Mouse (Mus musculus) neural tube, embryonic 13.5 days (tissue): ENCODE results near the gene Rcc1. TPM values are rescaled to one million over a fixed set of nuclear protein-coding genes. Genes with fewer than 3 reads are reported as not detected.

Experiments
- ATAC-seq: fragments of 200-750 bp; cut with Nextera tagmentation; 2 replicates; pipeline ENCODE4 v1.8.0; 2017; ENCODE audit warnings: low read depth, mild to moderate bottlenecking, moderate TSS enrichment, moderate library complexity
- H3K27ac ChIP-seq: fragments of 300-500 bp; sonication (generic); replicated peaks from 2 replicates; pipeline ENCODE4 v1.5.1; 2015; ENCODE audit warnings: moderate library complexity, mild to moderate bottlenecking, inconsistent platforms
- H3K27me3 ChIP-seq: fragments of 300-500 bp; sonication (generic); 2 replicates; pipeline ENCODE4 v1.6.1; 2015; ENCODE audit warnings: mild to moderate bottlenecking, inconsistent platforms
- H3K36me3 ChIP-seq: fragments of 300-500 bp; sonication (generic); 2 replicates; pipeline ENCODE4 v1.6.1; 2015; ENCODE audit warnings: mild to moderate bottlenecking, inconsistent platforms
- H3K4me1 ChIP-seq: fragments of 300-500 bp; sonication (generic); replicated peaks from 2 replicates; pipeline ENCODE4 v1.6.1; 2015; ENCODE audit warnings: inconsistent platforms
- H3K4me2 ChIP-seq: fragments of 300-500 bp; sonication (generic); 2 replicates; pipeline ENCODE4 v1.6.1; 2015; ENCODE audit warnings: inconsistent platforms, mild to moderate bottlenecking, moderate library complexity
- H3K4me3 ChIP-seq: fragments of 300-500 bp; sonication (generic); 2 replicates; pipeline ENCODE4 v1.5.1; 2015; ENCODE audit warnings: mild to moderate bottlenecking, inconsistent platforms
- H3K9ac ChIP-seq: fragments of 300-500 bp; sonication (generic); 2 replicates; pipeline ENCODE4 v1.6.1; 2015; ENCODE audit warnings: moderate library complexity, mild to moderate bottlenecking, inconsistent platforms
- H3K9me3 ChIP-seq: fragments of 300-500 bp; sonication (generic); 2 replicates; pipeline ENCODE4 v1.6.1; 2016; ENCODE audit warnings: inconsistent platforms
- WGBS: fragments of 180-500 bp; shearing (Covaris S2); methylation state at CpG from one replicate; pipeline ENCODE4 v1.1.7; 2015; 5-methylcytosine and 5-hydroxymethylcytosine counted together
- polyA plus RNA-seq: library from polyadenylated mRNA; unstranded; fragments of >200 nt; fragmentation: Nextera tagmentation; extraction: Ambion mirVana; gene quantifications from 2 replicates; pipeline ENCODE4 v1.2.1, GENCODE M21; 2015

The Rcc1 gene
- polyA plus RNA-seq, 1 experiment from 2014 or later: 35.6 TPM

DNA sequence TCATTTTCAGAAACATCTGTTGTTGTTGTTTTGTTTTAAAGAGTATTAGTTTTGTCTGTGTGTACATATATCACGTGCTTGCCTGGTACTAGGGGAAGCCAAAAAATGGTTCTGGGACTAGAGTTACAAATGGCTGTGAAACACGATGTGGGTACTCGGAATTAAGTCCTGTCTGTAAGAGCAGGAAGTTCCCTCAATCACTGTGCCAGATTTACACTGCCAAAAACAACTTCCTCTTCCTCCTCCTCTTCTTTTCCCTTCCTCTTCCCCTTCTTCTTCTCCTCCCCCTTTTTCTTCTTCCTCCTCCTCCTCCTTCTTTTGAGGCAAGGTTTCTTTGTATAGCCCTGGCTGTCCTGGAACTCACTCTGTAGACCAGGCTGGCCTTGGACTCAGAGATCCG lies 28.9 kb upstream of the Rcc1 start:
- H3K36me3 ChIP-seq: peaks cover 16% of the 10 kb centered on the region
- no peak for ATAC-seq
- no peaks in the 10 kb centered on the region for H3K27me3 ChIP-seq

DNA sequence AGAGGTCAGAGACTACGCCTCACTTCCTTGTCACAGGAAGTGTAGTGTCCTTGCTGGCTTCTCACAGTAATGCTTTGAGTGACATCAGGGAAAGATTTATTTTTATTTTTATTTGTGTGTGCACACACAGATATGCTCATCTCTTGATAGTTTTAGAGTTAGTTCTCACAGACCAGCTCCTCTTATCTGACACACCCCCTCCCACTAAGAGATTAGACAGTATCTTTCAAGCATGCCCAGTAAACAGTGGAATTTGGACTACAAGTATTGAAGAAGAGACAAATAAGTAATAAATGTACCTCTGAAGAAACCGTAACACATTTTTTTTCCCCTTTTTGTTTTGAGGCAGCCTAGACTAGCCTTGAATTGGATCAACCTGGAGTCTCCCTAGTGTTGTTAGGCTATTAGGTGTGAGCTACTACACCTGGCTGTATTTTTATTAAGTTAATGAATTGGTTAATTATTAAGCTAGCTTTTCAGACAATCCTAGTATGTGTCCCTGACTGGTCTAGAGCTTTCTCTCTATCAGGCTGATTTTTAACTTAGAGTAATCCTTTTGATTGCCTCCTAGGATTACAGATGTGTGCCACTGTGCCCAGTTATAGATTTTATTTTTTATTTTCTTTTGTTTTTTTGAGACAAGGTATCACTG lies 27.7 kb upstream of the Rcc1 start:
- Histone ChIP-seq H3K4me3 (no peak overlapping the region), H3K9me3 (no peaks in the 10 kb centered on the region), H3K4me1 (no peaks in the 10 kb centered on the region), H3K36me3 (peaks cover 25% of the 10 kb centered on the region), H3K9ac (no peak overlapping the region), H3K27ac (no peak overlapping the region), H3K27me3 (no peaks in the 10 kb centered on the region), H3K4me2 (no peak overlapping the region)
- ATAC-seq: no peak
- 99% methylated on average over 2 of the region's 2 CpGs for WGBS

More for the DNA sequence above, 28.9 kb upstream of the Rcc1 start:
- Histone ChIP-seq H3K9me3 (no peaks in the 10 kb centered on the region), H3K4me3 (no peak overlapping the region), H3K27ac (no peak overlapping the region), H3K4me2 (no peak overlapping the region), H3K4me1 (no peaks in the 10 kb centered on the region; the same call in 1 of the 2 replicates), H3K9ac (no peak overlapping the region)
- WGBS: 96% methylated on average over 4 of the region's 4 CpGs

DNA sequence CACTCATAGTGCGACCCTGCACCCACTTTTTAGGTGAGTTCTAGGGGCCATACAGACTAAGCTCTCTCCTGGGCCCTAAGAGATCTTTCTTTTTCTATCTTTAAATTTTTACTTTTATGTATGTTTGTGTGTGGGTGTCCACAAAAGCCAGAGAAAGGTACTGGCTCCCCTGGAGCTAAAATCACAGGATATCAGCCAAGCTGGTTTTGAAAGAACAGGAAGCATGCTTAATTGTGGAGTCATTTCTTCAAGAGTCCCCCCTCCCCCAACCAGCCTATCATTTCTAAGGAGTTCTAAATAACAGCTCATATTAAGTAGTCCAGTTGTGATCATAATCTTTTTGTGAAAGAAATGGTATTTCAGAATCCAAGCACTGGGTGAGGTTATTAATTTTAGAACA lies 20.4 kb upstream of the Rcc1 start:
- H3K4me1 ChIP-seq: no peaks in the 10 kb centered on the region
- ATAC-seq: no peak
- no peak overlapping the region for H3K9ac ChIP-seq
- no peak overlapping the region for H3K4me2 ChIP-seq
- H3K9me3 ChIP-seq: no peaks in the 10 kb centered on the region
- H3K27ac ChIP-seq: no peak overlapping the region
- WGBS: 100% methylated on average over 1 of the region's 1 CpGs
- H3K36me3 ChIP-seq: peaks cover 66% of the 10 kb centered on the region
- H3K27me3 ChIP-seq: no peaks in the 10 kb centered on the region
- no peak overlapping the region for H3K4me3 ChIP-seq

DNA sequence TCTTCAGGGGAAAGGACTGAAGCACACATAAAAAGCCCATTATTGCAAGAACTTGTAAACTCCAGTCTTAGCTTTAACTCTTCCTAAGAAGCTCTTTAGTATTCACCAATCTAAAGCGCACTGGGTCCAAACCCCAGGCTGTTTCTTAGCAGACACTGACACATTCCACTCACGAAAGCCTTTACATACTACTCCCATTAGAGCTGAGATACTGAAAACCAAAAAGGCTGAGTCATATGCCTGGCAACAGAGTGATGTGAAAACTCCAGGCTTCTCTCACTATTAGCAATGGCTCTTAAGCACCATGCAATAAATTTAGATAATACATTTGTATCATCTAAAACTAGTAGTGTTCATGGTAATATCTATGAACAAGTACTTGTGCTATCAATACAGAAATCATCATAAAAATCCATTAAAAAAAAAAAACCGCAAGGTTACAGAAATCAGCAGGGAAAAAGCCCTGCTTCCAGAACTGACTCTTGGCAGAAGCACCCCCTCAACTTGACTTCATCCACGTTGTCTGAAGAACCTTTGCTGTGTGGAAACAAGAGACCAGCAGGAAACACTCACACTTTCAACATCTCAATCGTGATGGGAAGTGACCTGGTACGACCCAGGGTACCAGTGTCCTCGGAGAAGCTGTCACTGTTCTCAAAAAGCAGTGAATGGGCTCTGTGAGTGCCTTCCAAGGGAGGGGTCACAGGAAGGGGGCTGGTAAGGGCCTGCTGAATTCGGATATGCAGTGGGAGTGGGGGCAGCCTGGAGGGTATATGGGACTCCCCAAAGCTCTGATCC lies 16.7 kb upstream of the Rcc1 start:
- Histone ChIP-seq H3K27me3 (no peaks in the 10 kb centered on the region), H3K4me3 (no peak overlapping the region), H3K9me3 (no peaks in the 10 kb centered on the region), H3K4me2 (no peak overlapping the region), H3K9ac (no peak overlapping the region), H3K36me3 (peaks cover 72% of the 10 kb centered on the region), H3K27ac (no peak overlapping the region), H3K4me1 (no peaks in the 10 kb centered on the region)
- whole genome bisulfite sequencing: 89% methylated on average over 8 of the region's 8 CpGs
- no peak for ATAC-seq

DNA sequence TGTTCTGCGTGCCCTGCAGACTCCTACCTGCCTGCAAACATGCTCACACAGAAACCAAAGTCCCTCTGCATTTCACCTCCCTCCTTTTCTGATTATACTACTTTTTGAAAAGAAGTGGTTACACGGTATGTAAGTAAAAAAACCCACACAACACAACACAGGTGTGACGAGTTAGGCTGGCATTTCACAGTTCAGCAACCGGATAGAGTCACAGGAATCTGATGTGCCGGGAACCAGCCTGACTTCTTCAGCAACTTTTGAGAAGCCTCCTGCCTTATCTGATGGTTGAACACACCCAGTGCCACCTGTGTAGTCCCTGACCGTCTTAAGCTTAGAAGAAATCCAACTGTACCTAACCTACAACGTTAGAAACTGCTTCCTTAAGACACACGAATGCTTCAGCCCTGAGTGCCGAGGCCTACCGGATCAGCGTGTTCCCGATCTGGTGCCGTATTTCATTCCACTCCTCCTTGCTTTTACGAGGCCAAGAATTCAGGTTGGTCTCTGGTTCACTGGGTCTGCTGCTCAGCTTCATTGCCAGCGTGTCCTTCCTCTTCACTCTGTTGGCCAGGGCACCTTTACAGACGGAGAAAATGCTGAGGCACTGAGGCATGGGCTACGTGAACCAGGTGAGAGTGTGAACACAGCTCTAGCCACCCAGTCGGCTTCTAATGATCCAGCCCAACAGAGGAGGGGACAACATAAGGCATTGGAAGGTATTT lies 14.2 kb upstream of the Rcc1 start:
- Histone ChIP-seq H3K4me2 (no peak overlapping the region), H3K9me3 (no peaks in the 10 kb centered on the region), H3K4me3 (no peak overlapping the region), H3K4me1 (no peaks in the 10 kb centered on the region), H3K27ac (no peak overlapping the region), H3K27me3 (no peaks in the 10 kb centered on the region), H3K36me3 (peaks cover 82% of the 10 kb centered on the region), H3K9ac (no peak overlapping the region)
- WGBS: 95% methylated on average over 18 of the region's 18 CpGs
- no peak for ATAC-seq

DNA sequence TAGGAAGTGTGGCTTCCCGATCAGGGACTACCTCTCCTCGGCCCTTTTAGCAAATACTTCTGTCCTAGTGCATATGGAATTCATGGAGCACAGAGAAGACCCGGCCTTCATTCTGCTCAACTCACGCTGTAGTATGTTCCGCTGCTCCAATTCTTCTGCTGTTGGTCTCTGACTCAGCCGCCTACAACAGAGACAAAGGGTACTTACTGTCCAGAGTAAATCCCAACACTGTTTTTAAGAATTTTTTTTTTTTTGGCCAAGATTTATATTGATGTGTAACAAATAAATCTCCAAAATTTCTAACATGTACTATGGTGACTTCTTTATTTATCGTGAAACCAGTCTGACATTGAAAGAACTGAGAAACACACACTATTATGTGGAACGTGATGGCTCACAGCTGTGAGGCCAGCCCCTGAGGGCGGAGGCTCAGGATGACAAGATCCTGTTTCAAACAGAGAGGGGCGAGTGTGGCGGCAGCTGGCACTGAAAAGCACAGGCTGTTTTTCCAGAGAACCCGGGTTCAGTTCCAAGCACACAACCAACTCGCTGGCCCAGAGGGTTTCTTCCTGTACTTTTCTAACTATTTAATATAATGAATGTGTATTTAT lies 12.2 kb upstream of the Rcc1 start:
- Histone ChIP-seq H3K4me2 (no peak overlapping the region), H3K36me3 (peaks cover 85% of the 10 kb centered on the region), H3K9me3 (no peaks in the 10 kb centered on the region), H3K27ac (0 out of 2 replicates have a peak overlapping the region, but pooled peaks have one; percentile 28), H3K27me3 (no peaks in the 10 kb centered on the region), H3K4me1 (no peaks in the 10 kb centered on the region), H3K4me3 (no peak overlapping the region), H3K9ac (no peak overlapping the region)
- 70% methylated on average over 13 of the region's 13 CpGs for WGBS
- ATAC-seq: no peak

DNA sequence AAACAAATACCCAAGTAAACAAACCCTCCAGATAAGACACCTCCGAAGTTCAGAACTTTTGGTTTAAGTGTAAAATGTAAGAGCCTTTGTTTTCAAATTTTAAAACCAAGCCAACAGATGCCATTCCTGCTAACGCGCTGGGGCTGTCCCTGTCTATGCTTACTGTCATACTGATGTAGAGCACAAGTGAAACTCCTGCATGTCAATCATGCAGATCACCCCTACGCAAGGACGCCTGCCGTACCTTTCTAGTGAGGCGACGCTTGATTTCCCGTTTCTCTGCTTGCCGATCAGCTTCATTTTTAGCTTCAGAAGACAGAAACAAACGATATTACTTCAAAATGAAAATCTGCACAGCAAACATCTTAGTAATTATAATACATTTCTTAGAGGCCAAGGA lies 10.1 kb upstream of the Rcc1 start:
- Histone ChIP-seq H3K4me2 (no peak overlapping the region), H3K36me3 (peaks cover 83% of the 10 kb centered on the region), H3K4me1 (no peaks in the 10 kb centered on the region), H3K4me3 (no peak overlapping the region), H3K27me3 (no peaks in the 10 kb centered on the region), H3K9ac (no peak overlapping the region), H3K9me3 (no peaks in the 10 kb centered on the region), H3K27ac (no peak overlapping the region)
- ATAC-seq: no peak
- WGBS: 96% methylated on average over 11 of the region's 11 CpGs

DNA sequence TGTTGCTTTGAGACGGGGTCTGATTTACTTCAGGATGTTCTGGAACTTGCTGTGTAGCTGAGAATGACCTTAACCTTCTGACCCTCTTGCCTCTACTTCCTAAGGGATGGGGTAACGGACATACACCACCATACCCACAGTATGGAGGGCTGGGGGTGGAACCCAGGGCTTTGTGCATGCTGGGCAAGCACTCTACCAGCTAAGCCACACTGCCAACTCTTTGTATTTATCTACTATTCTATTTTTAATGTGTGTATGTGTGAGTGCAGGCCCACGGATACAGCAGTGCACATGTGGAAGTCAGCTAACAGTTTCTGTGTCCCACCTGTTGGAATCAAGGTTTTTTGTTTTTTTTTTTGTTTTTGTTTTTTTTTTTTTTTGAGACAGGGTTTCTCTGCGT lies 6.1 kb upstream of the Rcc1 start:
- 90% methylated on average over 4 of the region's 4 CpGs for WGBS
- Histone ChIP-seq H3K9me3 (no peaks in the 10 kb centered on the region), H3K27me3 (no peaks in the 10 kb centered on the region), H3K9ac (no peak overlapping the region), H3K4me3 (no peak overlapping the region), H3K4me2 (no peak overlapping the region), H3K36me3 (peaks cover 64% of the 10 kb centered on the region), H3K27ac (no peak overlapping the region), H3K4me1 (no peaks in the 10 kb centered on the region)
- ATAC-seq: no peak

DNA sequence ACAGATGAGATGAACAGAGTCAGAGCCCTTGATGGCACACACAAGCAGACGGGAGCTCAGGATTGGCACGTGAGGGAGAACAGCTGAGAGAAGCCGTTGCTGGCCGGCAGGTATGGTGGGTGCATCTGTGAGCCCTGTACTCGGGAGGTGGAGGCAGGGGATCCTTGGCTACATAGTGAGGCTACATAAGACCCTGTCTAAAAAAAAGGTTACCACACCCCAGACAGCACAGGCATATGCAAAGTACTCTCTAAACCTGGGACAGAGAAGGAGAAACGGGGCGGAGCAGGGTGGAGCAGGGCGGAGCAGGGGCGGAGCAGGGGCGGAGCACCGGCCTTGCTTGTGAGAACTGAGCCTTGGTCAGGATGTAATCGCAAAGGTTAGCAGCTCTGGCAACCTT lies 2.8 kb upstream of the Rcc1 start:
- ATAC-seq: no peak
- Histone ChIP-seq H3K36me3 (peaks cover 42% of the 10 kb centered on the region), H3K4me1 (peaks cover 21% of the 10 kb centered on the region), H3K27me3 (no peaks in the 10 kb centered on the region), H3K4me3 (no peak overlapping the region), H3K4me2 (no peak overlapping the region), H3K9me3 (no peaks in the 10 kb centered on the region), H3K27ac (no peak overlapping the region), H3K9ac (no peak overlapping the region)
- 27% methylated on average over 12 of the region's 12 CpGs for WGBS

DNA sequence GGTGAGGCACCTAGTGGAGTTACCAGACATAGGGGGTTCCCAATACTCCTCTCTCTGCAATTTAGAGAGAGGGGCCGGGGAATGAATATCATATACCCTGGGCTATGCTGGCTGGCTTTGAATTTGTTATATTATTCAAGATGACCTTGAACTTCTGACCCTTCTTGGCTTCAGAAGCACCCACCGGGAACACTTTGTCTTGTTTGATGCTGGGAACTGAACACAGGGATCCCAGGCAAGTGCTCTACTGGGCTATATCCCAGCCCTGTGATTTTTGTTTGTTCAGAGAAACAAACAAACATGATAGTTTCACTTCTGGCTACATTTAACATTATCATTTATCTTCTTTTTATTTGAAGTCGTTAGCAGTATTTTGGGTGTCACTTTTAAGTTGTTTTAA lies 2.0 kb upstream of the Rcc1 start:
- H3K36me3 ChIP-seq: peaks cover 40% of the 10 kb centered on the region
- no peaks in the 10 kb centered on the region for H3K9me3 ChIP-seq
- no peak overlapping the region for H3K9ac ChIP-seq
- H3K27ac ChIP-seq: no peak overlapping the region
- H3K4me2 ChIP-seq: no peak overlapping the region
- H3K27me3 ChIP-seq: no peaks in the 10 kb centered on the region
- 80% methylated on average over 3 of the region's 3 CpGs for WGBS
- no peak for ATAC-seq
- no peak overlapping the region for H3K4me3 ChIP-seq
- peaks cover 21% of the 10 kb centered on the region for H3K4me1 ChIP-seq

DNA sequence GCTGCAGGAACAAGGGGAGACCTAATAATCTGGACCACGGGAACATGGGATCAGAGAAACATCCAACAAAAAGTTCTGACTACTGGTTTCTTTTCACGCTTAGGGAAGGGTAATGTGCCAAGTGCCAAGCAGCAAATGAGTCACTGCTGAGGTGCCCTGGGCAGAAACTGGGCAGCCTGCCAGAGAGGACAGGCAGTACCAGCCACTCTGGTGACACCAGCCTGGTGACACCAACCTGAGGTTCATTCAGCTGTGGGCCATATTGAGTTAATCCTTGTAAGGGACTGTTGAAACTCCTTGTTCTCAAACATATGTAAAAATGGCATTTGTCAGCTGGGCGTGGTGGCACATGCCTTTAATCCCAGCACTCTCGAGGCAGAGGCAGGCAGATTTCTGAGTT lies 1.2 kb upstream of the Rcc1 start:
- Histone ChIP-seq H3K4me1 (peaks cover 21% of the 10 kb centered on the region), H3K27me3 (no peaks in the 10 kb centered on the region), H3K9ac (no peak overlapping the region), H3K9me3 (no peaks in the 10 kb centered on the region), H3K36me3 (peaks cover 33% of the 10 kb centered on the region), H3K4me3 (no peak overlapping the region), H3K4me2 (no peak overlapping the region; the same call in 1 of the 2 replicates), H3K27ac (no peak overlapping the region)
- WGBS: 96% methylated on average over 4 of the region's 4 CpGs
- ATAC-seq: no peak

DNA sequence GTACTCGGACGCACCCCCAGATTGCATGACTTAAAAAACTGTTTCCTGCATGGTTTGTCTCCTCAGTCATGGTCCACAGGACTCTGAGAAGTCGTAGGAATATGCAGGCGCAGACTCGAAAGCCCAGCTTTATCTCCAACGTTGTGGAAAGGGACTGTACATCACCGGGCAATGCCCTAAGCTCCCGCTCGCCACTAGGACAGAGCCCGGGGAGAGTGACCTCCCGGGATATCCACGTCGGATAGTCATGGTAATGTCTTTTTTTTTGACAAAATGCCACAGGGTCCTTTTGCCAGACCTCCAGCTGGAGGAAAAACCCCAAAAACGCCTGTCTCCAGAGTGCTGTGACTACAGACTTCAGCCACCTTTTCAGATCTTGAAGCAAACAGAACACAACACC lies 666 bp downstream of the Rcc1 start:
- H3K4me2 ChIP-seq: peak overlapping the region; percentile 80
- no peaks in the 10 kb centered on the region for H3K27me3 ChIP-seq
- under 1% methylated on average over 14 of the region's 14 CpGs for WGBS
- ATAC-seq: no peak
- peak overlapping the region; percentile 90 for H3K9ac ChIP-seq
- no peaks in the 10 kb centered on the region for H3K9me3 ChIP-seq
- peaks cover 21% of the 10 kb centered on the region for H3K4me1 ChIP-seq
- H3K4me3 ChIP-seq: peak overlapping the region; percentile 84
- peak overlapping the region; percentile 93 for H3K27ac ChIP-seq
- peaks cover 16% of the 10 kb centered on the region for H3K36me3 ChIP-seq
